Mouse (Mus musculus) spleen, postnatal 36 days (tissue): ENCODE measurements around the gene Mok.

ENCODE experiments used
- DNase-seq, 2 experiments: peaks; one replicate each; pipeline ENCODE4 v3.0.0; 2022; ENCODE audit warnings: low spot score in 2 of 2, mixed read lengths in 1 of 2

The Mok gene

DNA sequence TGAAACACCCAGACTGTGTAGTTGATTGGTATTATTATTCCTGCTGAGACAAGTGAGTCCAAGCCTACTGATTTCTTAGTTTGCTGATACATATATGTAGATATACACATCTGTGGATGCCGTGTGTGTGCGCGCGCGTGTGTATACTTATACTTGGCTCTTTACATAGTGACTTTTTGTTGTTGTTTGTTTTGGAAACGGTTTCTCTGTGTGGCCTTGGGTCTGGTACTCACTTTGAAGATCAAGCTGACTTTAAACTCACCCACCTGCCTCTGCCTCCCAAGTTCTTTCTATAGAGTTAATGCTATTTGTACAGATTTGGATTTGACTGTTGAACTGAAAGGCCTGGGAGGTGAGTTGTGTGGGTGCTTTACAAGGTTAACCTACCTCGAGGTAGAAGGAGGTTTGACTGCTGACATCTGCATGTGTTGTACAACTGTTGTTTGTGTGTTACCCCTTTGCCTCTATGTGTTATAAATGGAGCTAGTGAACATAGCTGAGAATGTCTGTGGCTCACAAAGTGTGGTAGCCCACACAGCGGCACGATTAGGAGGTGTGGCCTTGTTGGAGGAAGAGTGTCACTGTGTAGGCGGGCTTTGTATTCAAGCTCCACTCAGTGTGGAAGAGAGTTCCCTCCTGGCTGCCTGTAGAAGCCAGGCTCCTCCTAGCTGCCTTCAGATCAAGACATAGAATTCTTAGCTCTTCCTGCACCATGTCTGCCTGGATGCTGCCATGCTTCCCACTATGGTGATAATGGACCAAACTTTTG, 70.1 kb downstream of the Mok start:
- DNase-seq: peak; percentile 46 to 51

DNA sequence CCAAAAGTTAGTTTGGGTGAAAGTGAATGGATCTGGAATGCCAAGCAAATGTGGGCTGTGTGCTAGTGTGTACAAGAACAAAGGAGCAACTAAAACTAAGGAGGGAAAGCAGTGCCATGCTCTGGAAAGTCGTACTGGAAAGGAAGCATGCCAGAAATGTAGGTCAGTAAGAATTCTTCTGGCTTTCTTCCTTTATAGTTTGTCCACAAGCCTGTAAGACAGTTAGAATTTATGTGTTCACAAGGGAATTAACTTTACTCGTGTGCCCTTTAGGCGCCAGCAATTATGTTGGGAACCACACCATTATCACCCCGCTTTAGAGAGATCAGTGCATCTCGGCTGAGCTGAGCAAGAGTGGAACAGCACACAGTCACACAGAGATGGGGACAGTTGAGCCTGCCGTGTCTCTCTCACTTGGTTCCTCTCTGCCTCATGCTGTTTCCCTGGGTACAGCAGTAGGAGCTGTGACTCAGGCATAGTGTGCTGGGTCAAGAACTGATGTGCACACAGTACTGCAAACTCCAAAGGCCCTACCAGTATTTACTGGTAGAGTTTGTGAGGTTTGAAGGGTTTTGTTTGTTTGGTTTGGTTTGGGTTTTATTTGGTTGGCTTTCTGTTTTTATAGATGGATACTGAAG, 71.0 kb downstream of the Mok start:
- DNase-seq: no peak

DNA sequence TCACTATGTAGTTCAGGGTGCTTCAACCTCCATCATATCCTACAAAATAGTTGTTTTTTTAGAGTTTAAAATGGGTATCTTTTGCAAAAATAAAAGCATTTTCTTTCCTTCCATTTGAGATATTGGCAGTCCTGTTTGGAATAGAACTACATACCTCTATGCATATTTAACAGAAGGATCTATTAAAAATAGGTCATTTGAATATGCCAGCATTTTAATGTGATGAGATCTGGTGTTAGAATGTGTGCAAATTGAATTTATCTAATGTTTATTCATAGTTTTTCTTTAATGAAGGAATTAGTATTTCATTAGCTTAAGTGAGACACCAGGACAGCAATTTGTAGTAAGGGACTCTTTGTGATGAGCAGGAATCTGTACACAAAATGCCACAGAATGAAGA, 72.2 kb downstream of the Mok start:
- DNase-seq: no peak

DNA sequence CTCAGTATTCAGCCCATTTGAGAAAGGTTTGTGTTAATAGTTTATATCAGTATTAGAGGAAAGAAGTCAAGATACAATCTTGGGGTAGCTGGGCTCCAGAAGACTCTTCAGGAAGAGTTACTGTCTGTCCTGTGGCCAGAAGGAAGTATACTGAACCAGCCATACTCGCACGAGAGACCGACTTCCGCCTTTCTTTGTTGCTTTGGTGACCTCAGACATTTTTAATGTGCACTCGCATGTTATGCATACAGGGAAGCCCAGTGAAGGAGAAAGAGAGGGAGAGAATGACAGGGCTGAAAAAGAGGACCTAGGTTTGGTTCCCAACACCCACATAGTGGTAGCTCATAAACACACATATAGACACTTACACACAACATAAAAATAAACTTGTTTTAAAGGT, 76.2 kb downstream of the Mok start:
- DNase-seq: peak; percentile 37 to 53

DNA sequence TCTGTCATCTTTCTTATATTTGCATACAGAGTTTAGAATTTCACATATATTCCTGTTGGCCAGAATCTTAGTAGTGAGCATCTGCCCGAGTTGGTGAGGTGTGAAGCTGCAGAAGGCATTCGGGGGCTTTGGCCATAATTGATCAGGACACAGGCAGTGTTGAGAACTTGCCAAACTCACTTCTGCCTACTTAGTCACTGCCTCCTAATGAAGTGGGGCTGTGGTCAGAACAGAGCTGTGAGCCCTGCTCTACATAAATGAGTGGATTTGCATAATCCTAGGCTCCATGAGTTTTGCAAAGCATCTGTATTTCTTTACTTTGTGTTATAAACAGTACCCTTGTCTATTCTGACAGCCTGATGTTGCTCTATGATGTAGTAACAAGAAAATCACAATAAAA, 78.4 kb downstream of the Mok start:
- no peak for DNase-seq

DNA sequence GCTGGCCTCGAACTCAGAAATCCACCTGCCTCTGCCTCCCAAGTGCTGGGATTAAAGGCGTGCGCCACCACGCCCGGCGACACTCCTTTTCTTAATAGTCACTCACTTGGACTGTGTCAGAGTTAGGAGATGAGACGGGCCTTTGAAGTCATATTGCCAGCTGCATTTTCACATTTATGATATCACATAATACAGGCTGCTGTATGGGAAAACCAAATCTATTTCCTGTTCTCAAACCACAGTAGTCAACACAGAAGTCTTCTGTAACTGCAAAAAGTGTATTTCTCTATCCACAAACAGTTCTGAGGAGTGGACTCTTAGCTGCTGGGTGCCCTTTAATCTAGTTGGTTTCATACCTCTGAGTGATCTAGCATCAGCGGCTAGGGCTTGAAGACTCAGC, 81.8 kb downstream of the Mok start:
- no peak for DNase-seq
